Mouse (Mus musculus) MEL (cell line): ENCODE results near the gene Fbxo36.

Experiments
- CHD1 ChIP-seq: IDR thresholded peaks from 2 replicates; pipeline ENCODE4 v1.6.1; 2012; ENCODE audit warnings: low read depth, mild to moderate bottlenecking, inconsistent platforms, low read length, improper control_type of control experiment
- CTCF ChIP-seq, 3 experiments: IDR thresholded peaks in 2 of 3; conservative IDR thresholded peaks in 1 of 3; 2 replicates each; pipeline ENCODE4 v1.5.1; 2011 to 2012; ENCODE audit warnings: low read length in 3 of 3, low read depth in 2 of 3, mild to moderate bottlenecking in 2 of 3, improper control_type of control experiment in 1 of 3, inconsistent platforms in 1 of 3, mixed read lengths in 1 of 3, moderate library complexity in 1 of 3; ENCODE audit not compliant: control insufficient read depth in 1 of 3, insufficient read depth in 1 of 3, poor library complexity in 1 of 3, severe bottlenecking in 1 of 3
- USF1 ChIP-seq: IDR thresholded peaks from 2 replicates; pipeline ENCODE4 v1.6.1; 2014; ENCODE audit warnings: low read depth, mild to moderate bottlenecking, inconsistent platforms, low read length, improper control_type of control experiment, moderate library complexity
- ZC3H11A ChIP-seq: IDR thresholded peaks from 2 replicates; pipeline ENCODE4 v1.6.1; 2012; ENCODE audit warnings: low read depth, mild to moderate bottlenecking, inconsistent platforms, low read length, improper control_type of control experiment
- ZKSCAN1 ChIP-seq: IDR thresholded peaks from 2 replicates; pipeline ENCODE4 v1.6.1; 2012; ENCODE audit warnings: low read depth, mild to moderate bottlenecking, inconsistent platforms, low read length, improper control_type of control experiment, moderate library complexity

DNA sequence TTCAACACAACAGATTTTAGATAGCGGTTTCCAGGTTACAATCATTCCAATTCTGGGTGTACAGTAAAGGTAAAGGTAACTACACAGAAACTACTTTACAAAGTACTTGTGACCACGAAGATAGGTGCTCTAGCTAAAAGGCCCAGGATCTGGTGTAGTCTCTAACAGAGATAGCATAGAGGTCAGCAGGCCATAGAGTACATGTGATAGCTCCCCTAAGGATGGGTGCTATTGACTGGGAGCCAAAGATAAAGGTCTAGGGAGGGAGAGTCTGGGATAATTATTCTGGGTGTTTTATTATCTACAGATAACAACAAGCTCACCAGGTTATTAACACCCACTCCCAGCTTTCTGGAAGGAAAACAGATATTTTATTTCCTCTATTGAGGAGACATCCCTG, 83.8 kb downstream of the Fbxo36 start:
- no peak for TF ChIP-seq USF1
- no peak for TF ChIP-seq CTCF (IDR thresholded peaks at IDR 0.05 in 2 of 3, conservative IDR thresholded peaks at IDR 0.05 in 1 of 3; ENCODE audit: control insufficient read depth in 1 of 3, insufficient read depth in 1 of 3, low read depth in 2 of 3, low read length in 3 of 3, poor library complexity in 1 of 3, severe bottlenecking in 1 of 3)
- TF ChIP-seq CHD1 = no peak
- no peak for TF ChIP-seq ZKSCAN1
- TF ChIP-seq ZC3H11A = no peak
